Mouse (Mus musculus) embryonic facial prominence, embryonic 13.5 days (tissue): ENCODE data around the gene Olfr1441. TPM values are rescaled to one million over a fixed set of nuclear protein-coding genes. Genes with fewer than 3 reads are reported as not detected.

Source experiments
- ATAC-seq: fragments of 200-750 bp; cut with Nextera tagmentation; 2 replicates; pipeline ENCODE4 v1.8.0; 2017; ENCODE audit warnings: low read depth; ENCODE audit not compliant: insufficient number of reproducible peaks, insufficient read depth, low FRiP score, low TSS enrichment
- H3K27ac ChIP-seq: fragments of 300-500 bp; sonication (generic); 2 replicates; pipeline ENCODE4 v1.5.1; 2015; ENCODE audit warnings: moderate library complexity, mild to moderate bottlenecking, inconsistent platforms
- H3K27me3 ChIP-seq: fragments of 300-500 bp; sonication (generic); 2 replicates; pipeline ENCODE4 v1.6.1; 2015; ENCODE audit warnings: mild to moderate bottlenecking, inconsistent platforms
- H3K36me3 ChIP-seq: fragments of 300-500 bp; sonication (generic); 2 replicates; pipeline ENCODE4 v1.6.1; 2015; ENCODE audit warnings: mild to moderate bottlenecking, inconsistent platforms
- H3K4me1 ChIP-seq: fragments of 300-500 bp; sonication (generic); 2 replicates; pipeline ENCODE4 v1.6.1; 2015; ENCODE audit warnings: inconsistent platforms
- H3K4me2 ChIP-seq: fragments of 300-500 bp; sonication (generic); 2 replicates; pipeline ENCODE4 v1.6.1; 2015; ENCODE audit warnings: moderate library complexity, mild to moderate bottlenecking, inconsistent platforms
- H3K4me3 ChIP-seq: fragments of 300-500 bp; sonication (generic); 2 replicates; pipeline ENCODE4 v1.5.1; 2015; ENCODE audit warnings: mild to moderate bottlenecking, inconsistent platforms
- H3K9ac ChIP-seq: fragments of 300-500 bp; sonication (generic); 2 replicates; pipeline ENCODE4 v1.6.1; 2015; ENCODE audit warnings: mild to moderate bottlenecking, inconsistent platforms
- H3K9me3 ChIP-seq: fragments of 300-500 bp; sonication (generic); 2 replicates; pipeline ENCODE4 v1.6.1; 2016; ENCODE audit warnings: inconsistent platforms
- WGBS: fragments of 180-500 bp; shearing (Covaris S2); methylation state at CpG from one replicate; pipeline ENCODE4 v1.1.7; 2015; ENCODE audit warnings: mixed read lengths; 5-methylcytosine and 5-hydroxymethylcytosine counted together
- polyA plus RNA-seq: library from polyadenylated mRNA; unstranded; fragments of >200 nt; fragmentation: Nextera tagmentation; extraction: Ambion mirVana; gene quantifications from 2 replicates; pipeline ENCODE4 v1.2.1, GENCODE M21; 2015

The Olfr1441 gene
- polyA plus RNA-seq, 1 experiment from 2014 or later, result not detected

DNA sequence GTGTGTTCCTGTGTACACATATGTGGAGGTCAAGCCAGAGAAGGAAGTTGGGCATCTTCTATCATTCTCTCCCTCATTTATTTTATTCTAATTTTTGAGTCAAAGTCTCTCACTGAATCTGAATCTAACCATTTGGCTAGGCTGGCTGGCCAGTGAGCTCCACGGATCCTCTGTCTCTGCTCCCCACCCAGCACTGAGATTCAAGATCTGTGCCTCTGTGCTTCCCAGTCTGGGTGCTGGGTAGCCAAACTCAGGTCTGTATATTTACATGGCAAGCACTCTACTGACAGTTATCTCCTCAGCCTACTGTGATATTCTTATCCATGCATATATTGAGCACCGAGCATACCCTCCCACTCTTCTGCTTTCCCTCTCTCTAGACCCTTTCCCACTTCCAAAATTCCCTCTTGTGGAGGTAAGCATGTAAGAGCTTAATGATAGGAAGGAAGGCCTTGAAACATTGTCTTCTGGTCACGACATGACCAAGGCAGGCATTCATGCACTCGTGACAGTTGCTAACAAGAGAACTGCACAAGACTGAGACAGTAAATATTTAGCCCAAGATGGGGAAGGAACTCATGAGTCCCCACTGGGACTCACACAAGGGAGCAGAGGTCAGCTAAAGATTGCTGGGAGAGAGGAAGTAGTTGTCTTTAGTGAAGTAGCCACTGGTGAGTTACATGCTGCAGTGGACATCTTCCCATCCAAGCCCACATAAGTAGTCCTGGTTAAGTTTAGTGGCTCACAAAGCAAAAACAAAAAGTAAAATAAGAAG lies 18.7 kb downstream of the Olfr1441 start:
- Histone ChIP-seq H3K36me3 (no peaks in the 10 kb centered on the region), H3K4me3 (no peak overlapping the region), H3K9me3 (no peaks in the 10 kb centered on the region), H3K9ac (no peak overlapping the region), H3K27ac (no peak overlapping the region), H3K4me2 (no peak overlapping the region), H3K4me1 (no peaks in the 10 kb centered on the region), H3K27me3 (no peaks in the 10 kb centered on the region)
- WGBS, result 78% methylated on average over 4 of the region's 4 CpGs
- no peak for ATAC-seq

DNA sequence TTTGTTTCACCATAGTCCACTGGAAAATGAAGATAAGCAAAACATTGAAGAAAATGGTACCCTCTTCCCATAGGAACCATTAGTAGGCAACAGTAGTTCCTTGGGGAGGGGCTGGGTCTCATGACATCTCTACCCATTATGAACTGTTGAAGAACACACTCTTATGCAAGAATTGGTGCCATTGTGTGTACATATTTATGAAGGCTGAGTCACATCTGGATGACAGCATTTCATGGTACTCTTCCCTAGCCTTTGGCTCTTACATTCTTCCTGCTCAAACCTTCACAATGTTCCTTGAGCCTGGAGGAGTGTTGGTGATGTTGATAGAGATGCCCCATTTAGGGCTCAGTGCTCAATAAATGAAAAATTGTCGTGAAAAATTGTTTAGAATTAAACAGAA lies 22.3 kb downstream of the Olfr1441 start:
- no peaks in the 10 kb centered on the region for H3K27me3 ChIP-seq
- no peak overlapping the region for H3K27ac ChIP-seq
- WGBS, result 51% methylated on average over 1 of the region's 1 CpGs
- no peak overlapping the region for H3K4me3 ChIP-seq
- no peak for ATAC-seq
- H3K4me2 ChIP-seq, result no peak overlapping the region
- no peaks in the 10 kb centered on the region for H3K9me3 ChIP-seq
- no peak overlapping the region for H3K9ac ChIP-seq
- H3K36me3 ChIP-seq, result no peaks in the 10 kb centered on the region
- H3K4me1 ChIP-seq, result no peaks in the 10 kb centered on the region

DNA sequence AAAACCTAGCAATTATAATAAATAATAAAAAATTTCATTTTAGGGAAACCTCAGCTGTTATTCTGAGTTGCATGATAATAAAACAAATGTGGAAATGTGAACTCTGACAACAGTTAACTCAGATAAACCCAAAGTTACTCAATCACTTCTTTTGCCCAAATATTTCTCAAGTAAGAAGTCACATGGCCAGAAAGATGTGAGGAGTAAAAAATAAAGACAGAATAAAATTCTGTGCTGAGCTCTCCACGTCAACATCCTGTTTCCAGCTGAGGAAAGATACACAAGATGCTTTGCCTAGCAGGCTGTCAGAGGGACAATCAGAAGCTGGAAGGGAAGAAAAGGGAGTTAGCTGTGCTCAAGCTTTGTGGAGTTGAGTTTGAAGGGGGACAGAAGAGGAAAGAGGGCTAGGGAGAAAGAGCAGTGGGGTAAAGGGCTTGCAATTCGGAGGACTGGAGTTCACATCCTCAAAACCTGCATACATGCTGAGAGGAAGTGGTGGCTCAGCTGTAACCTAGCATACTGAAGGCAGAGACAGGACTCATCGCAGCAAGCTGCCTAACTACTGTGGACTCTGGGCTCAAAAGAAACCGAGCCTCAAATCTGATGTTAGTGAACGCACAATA lies 23.0 kb downstream of the Olfr1441 start:
- Histone ChIP-seq H3K4me3 (no peak overlapping the region), H3K36me3 (no peaks in the 10 kb centered on the region), H3K27me3 (no peaks in the 10 kb centered on the region), H3K4me1 (no peaks in the 10 kb centered on the region), H3K9ac (no peak overlapping the region), H3K4me2 (no peak overlapping the region), H3K9me3 (no peaks in the 10 kb centered on the region), H3K27ac (no peak overlapping the region)
- no peak for ATAC-seq
- WGBS, result 70% methylated on average over 5 of the region's 5 CpGs

DNA sequence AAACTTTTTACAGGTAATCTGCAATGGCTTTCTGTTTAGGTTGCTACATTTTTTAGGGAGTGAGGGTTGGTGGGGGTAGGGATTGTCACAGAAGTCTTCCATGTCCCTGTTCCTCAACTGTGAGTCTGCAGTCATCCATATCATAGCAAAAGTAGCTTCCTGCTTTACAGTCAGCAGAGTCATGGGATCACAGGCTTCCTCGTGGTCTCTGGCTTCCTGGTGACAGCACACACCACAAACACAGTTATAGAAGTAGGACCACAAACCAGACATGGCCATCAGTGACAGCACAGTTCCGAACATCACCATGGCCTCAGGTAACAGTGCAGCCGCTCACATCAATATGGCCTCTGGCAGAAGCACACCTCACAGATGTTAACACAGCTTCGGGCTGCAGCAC lies 25.3 kb downstream of the Olfr1441 start:
- no peaks in the 10 kb centered on the region for H3K27me3 ChIP-seq
- no peaks in the 10 kb centered on the region for H3K9me3 ChIP-seq
- H3K4me2 ChIP-seq, result no peak overlapping the region
- H3K9ac ChIP-seq, result no peak overlapping the region
- WGBS, result 73% methylated on average over 4 of the region's 4 CpGs
- no peak overlapping the region for H3K4me3 ChIP-seq
- H3K27ac ChIP-seq, result no peak overlapping the region
- no peaks in the 10 kb centered on the region for H3K36me3 ChIP-seq
- no peak for ATAC-seq
- no peaks in the 10 kb centered on the region for H3K4me1 ChIP-seq

DNA sequence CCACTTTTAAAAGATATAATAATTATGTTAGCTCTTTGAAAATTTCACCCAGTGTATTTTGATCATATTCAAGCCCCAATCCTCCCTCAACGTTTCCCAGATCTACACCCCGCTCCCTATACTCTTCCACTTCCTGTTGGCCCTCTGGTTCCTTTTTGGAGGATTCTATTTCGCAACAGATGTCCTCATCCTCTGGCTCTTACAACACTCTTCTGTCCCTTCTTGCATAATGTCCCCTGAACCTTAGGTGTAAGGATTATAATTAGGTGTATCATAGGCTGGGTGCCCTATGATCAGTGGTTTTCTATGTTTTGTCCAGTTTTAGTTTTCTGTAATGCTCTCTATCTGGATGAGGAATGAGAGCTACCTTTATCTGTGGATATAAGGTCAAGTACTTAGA lies 27.8 kb downstream of the Olfr1441 start:
- no peaks in the 10 kb centered on the region for H3K9me3 ChIP-seq
- H3K27ac ChIP-seq, result no peak overlapping the region
- no peak overlapping the region for H3K4me3 ChIP-seq
- H3K36me3 ChIP-seq, result no peaks in the 10 kb centered on the region
- H3K9ac ChIP-seq, result no peak overlapping the region
- 75% methylated on average over 3 of the region's 3 CpGs for WGBS
- no peak for ATAC-seq
- H3K27me3 ChIP-seq, result no peaks in the 10 kb centered on the region
- no peaks in the 10 kb centered on the region for H3K4me1 ChIP-seq
- H3K4me2 ChIP-seq, result no peak overlapping the region

DNA sequence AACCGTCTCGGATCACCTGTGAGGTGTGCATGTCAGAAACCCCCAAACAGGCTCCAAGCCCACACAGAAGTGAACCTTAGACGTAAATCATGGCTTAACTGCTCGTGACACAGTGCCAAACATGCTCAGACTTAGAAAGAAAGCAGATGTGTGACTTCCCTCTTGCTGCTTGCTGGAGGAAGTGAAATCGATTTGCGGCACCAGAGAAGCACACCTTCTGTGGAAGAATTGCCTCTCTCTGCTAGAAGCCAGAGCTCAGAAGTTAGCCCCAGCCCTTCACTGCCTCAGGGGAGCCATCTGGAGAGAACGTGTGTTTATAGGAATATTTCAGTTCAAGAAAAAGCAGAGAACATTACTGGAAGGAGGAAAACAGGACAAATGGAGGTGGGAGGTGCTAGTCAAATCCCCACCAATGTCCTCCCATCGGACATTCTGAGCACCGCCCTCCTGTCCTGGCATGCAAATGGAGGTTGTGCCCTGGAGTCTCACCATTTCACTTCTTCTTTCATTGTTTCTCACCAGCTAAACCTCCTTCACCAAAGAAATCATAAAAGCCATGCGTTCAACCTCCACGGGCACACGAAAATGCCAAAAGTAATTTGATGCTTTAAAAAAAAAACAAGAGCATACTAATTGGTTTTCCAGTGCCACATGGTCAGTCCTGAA lies 40.3 kb downstream of the Olfr1441 start:
- Histone ChIP-seq H3K4me2 (peak overlapping the region; percentile 44), H3K27me3 (no peaks in the 10 kb centered on the region), H3K9ac (no peak overlapping the region), H3K9me3 (no peaks in the 10 kb centered on the region), H3K4me1 (peaks cover 5% of the 10 kb centered on the region), H3K36me3 (no peaks in the 10 kb centered on the region), H3K4me3 (no peak overlapping the region), H3K27ac (0 out of 2 replicates have a peak overlapping the region, but pooled peaks have one; percentile 17)
- WGBS, result 45% methylated on average over 12 of the region's 12 CpGs
- 0 out of 2 replicates have a peak, but pooled peaks have one; percentile 37 for ATAC-seq

DNA sequence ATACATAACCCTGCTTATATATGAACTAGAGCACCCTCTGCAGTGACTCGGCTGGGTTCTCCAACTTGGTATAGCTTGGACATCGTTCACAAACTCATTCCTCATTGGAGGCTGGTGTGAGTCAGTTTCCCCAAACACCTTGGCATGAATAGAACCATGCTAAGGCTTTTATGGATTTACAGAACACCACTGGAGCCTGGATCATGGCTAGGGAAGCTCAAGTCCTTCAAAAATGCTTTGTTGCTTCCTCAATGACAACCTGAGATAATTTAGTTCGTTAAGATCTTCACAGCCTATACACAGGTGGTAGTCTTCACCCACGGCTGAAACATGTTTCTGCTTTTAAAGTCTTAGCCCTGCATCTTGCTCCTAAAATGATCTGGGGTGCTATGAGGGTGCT lies 42.3 kb downstream of the Olfr1441 start:
- no peak overlapping the region for H3K4me2 ChIP-seq
- no peak overlapping the region for H3K9ac ChIP-seq
- H3K27me3 ChIP-seq, result no peaks in the 10 kb centered on the region
- H3K36me3 ChIP-seq, result no peaks in the 10 kb centered on the region
- H3K4me3 ChIP-seq, result no peak overlapping the region
- no peaks in the 10 kb centered on the region for H3K9me3 ChIP-seq
- peaks cover 11% of the 10 kb centered on the region for H3K4me1 ChIP-seq
- no peak for ATAC-seq
- 87% methylated on average over 4 of the region's 4 CpGs for whole genome bisulfite sequencing
- no peak overlapping the region for H3K27ac ChIP-seq

DNA sequence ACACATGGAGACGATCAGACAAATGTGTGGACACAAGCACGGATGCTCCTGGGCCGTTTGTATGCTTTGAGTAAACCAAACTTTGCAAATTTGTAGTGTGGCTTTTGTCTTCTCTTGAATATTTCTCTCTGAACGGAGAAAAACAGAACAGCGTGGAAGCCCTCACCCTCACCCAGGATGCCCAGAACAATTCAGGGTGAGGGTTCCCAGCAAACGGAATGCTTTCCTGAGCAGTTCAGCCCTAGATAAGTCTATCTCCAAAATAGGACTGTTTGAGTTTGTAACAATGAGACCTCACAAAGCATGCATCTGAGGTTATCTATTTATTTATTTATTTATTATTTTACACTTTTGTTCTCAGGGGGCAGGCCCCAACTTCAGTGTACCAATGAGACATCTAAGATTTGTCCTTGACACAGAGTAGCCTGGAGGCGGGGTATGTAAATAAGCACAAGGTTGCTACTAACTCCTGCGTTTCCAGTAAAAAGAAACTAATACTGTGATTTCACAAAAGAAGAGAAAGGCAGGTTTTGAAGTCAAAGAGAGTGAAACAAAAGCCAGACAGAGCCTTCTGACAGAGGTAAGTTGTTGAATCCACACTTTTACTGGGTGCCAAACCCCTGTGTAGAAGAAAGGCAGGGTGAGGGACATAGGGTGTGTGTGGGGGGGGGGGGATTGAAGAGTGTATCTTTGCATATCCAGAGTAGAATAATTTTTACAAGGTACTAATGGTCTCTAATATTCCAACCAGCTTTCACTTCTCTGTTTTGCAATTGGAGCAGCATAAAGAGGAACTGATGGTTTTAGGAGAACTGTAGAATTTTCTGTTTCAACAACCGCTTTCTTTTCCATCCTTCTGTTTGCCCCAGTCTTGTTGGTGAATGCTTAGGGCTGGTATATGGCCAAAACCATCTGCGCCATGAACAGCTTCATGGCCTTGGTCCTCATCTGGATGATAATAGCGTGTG lies 43.3 kb downstream of the Olfr1441 start, which contains the start of gene Mpeg1:
TSS of gene Mpeg1 (plus strand) at position 498 of the 968 bp plus-strand sequence.
- Histone ChIP-seq H3K36me3 (no peaks in the 10 kb centered on the region), H3K27me3 (no peaks in the 10 kb centered on the region), H3K4me3 (no peak within 1 kb of the TSS), H3K4me1 (peaks cover 11% of the 10 kb centered on the region), H3K9ac (no peak within 1 kb of the TSS), H3K27ac (no peak within 1 kb of the TSS), H3K4me2 (no peak within 1 kb of the TSS), H3K9me3 (no peaks in the 10 kb centered on the region)
- ATAC-seq, result no peak
- WGBS, result 81% methylated on average over 11 of the region's 11 CpGs

DNA sequence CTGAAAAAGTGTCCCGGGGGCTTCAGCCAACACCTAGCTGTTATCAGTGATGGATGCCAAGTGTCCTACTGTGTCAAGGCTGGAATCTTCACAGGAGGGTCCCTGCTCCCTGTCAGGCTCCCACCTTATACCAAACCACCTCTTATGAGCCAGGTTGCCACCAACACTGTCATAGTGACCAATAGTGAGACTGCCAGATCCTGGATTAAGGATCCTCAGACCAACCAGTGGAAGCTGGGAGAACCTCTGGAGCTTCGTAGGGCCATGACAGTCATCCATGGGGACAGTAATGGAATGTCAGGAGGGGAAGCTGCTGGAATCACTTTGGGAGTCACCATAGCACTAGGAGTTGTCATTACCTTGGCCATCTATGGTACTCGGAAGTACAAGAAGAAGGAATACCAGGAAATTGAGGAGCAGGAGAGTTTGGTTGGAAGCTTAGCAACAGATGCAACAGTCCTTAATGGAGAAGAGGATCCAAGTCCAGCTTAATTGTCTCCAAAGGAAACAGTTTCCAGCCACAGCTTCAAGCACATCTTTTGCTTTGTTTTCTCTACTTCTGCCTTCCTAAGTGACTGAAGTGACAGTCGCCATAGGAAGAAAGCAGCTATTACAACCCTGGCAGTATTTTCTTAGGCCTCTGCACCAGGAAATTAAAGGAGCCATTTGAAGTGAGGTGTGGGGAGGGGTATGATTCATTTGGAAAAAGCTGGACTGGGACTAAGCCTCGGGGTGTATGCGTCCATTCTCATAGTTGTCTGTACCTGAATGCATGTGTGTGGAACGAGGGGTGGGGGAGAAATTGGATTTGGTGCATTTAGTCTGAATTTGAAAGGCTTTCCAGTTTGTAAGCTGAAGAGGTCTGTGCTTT lies 45.9 kb downstream of the Olfr1441 start:
- no peak overlapping the region for H3K4me2 ChIP-seq
- peaks cover 6% of the 10 kb centered on the region; the same call in 1 of the 2 replicates for H3K4me1 ChIP-seq
- H3K27ac ChIP-seq, result no peak overlapping the region
- H3K27me3 ChIP-seq, result no peaks in the 10 kb centered on the region
- H3K4me3 ChIP-seq, result no peak overlapping the region
- no peak overlapping the region for H3K9ac ChIP-seq
- ATAC-seq, result no peak
- H3K9me3 ChIP-seq, result no peaks in the 10 kb centered on the region
- no peaks in the 10 kb centered on the region for H3K36me3 ChIP-seq
- WGBS, result 58% methylated on average over 7 of the region's 7 CpGs

DNA sequence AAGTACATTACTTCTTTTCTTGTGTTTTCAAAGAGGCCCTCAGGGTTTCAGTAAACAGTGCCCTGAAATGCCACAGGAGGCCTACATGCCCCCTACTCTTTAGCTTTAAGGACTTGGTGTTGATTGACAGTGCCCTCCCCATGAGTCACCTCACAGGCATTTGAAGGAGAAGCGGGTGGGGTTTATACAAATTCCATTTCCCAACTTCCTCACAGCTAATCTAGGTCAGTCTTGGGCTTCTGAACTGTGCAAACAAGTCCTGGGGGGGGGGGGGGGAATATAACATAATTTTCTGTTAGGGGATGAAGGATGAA lies 46.4 kb downstream of the Olfr1441 start:
- no peak overlapping the region for H3K4me3 ChIP-seq
- H3K9ac ChIP-seq, result no peak overlapping the region
- WGBS, result 12% methylated on average over 1 of the region's 1 CpGs
- no peak overlapping the region for H3K27ac ChIP-seq
- H3K36me3 ChIP-seq, result 0 out of 2 replicates have a peak, but pooled peaks cover 3% of the 10 kb centered on the region
- no peak overlapping the region for H3K4me2 ChIP-seq
- H3K9me3 ChIP-seq, result no peaks in the 10 kb centered on the region
- H3K4me1 ChIP-seq, result peaks cover 6% of the 10 kb centered on the region; the same call in 1 of the 2 replicates
- H3K27me3 ChIP-seq, result no peaks in the 10 kb centered on the region
- ATAC-seq, result no peak
